Mouse (Mus musculus): ENCODE data around the gene Fbxw21.

GRCm38 (mm10) chr9:109120956-109121355, 40.9 kb downstream of the Fbxw21 start:
- TF ChIP-seq CTCF (IDR thresholded peaks at IDR 0.05; ENCODE audit: low read depth, low read length): no peak
- no peak for TF ChIP-seq POLR2A (IDR thresholded peaks at IDR 0.05; ENCODE audit: insufficient read depth, low read length)
